Mouse (Mus musculus): Measurements from ENCODE around the gene Socs2. TPM values are rescaled to one million over a fixed set of nuclear protein-coding genes. Genes with fewer than 3 reads are reported as not detected.
"Not testable (repeated sequence)": the region's sequence is repeated elsewhere in the genome, so short reads cannot be mapped to it uniquely, and the experiment has no call there.

Gene Socs2
- total RNA-seq, 2 experiments from 2014 or later, result 33.7 to 35.5 TPM

DNA sequence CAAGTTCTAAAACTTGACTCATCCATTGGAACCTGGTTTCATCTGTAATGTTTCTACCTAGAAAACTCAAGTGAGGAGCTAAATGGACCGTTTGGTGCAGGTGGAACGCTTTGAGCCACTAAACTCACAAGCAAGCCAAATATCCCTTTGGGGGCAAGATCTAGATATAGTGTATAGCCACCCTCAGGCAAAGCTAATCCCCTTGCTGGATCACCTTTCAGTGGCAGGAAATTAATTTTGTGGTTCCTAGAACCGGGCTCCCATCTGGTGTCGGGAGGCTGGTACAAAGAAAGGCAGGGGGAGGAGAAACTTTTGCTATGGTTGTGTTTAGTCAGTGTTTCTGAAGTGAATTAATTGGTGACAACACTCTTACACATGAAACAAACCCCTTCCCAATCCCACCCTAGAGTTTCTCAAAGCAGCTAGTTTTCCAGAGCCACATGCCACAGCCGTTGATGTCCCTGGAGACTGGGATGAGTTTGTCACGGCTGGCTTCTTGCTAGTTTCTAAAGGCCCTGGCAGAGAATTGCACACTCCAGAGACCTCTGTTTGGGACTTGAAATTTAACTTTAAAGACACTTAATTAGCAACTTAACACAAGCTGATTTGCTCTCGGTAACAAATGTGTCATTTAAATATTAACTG lies 19.7 kb downstream of the Socs2 start:
- DNase-seq (ENCODE audit: low spot score in 2 of 2), result no peak

DNA sequence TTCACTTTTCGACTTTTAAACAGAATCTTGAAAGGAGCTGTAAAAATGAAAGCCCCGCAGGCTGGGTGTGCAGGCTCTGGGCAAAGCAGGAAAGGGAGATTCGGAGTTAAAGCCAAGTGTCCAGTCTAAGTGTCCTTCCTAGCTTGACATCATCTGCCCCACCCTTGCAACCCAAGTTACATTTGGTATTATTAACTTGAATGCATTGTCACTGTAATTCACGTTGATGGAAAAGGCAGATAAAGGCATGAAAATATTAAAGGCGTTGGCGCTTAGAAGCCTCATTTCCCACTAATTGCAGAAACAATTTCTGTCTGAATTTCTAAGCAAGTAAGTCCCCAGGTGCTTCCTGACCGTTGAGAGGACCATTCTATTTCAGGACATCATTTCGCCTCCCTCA lies 20.6 kb downstream of the Socs2 start:
- no peak for DNase-seq (ENCODE audit: low spot score in 2 of 2)

DNA sequence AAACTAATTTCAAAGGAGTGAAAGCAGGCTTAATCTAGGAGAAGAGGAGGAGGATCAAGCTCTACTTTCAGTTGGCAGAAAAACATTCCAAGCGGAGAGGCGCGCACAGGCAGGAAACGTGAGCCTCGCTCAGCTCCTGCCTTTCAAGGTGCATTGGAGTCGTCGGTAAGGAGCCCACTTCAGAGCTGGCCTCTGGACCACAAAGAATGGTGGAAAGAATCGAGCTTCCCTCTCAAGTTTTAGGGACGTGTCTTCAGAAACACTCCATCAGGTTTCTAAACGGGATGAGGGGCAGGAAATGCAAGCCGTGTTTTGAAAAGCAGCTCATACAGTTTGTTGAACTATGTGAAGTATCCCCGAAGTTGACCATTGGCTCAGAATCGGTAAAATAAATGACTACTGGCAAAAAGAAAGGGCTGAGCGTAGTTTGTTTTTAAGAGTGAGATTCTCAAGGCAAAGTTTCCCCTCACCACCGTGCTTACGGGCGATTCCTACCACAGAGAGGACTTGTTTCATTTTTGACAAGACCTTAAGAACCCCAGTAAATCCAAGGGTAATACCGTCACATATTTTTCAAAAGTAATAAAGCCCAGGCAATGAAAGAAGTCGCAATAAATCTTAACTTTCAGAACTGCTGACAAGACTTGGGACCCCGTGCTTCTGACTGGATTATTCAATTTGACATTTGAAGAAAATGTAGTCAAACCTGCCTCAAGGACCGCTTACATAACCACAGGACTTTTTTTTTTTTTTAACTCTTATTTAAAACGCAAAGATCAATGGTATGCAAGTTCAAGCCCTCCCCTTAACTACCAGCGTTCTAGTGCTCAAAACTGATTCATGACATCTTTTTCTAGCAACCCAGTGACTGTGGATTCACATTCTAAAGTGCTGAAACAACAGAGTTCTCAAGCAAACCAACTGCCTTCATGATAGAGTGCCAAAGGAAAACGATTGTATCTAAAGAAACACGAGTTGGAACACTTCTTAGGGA lies 21.9 kb downstream of the Socs2 start:
- no peak for DNase-seq (ENCODE audit: low spot score in 2 of 2)

DNA sequence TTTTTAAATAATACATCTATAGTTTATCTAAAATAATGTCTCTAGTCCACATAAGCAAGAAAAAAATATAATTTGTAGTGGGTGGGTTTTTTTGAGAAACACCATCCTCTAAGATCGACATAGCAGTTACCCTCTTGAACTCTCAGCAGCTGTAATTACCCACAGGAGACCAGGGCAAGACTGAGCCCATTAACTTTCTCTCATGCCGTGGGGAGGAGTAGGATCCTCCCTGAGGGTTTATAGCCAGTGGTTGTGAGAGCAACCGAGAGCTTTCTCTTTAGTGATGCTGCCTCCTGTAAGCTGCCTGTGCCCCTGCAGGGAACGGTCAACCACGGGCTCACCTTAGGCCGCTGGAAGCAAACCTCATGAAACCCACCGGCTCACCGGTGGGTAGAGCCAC lies 24.9 kb downstream of the Socs2 start:
- no peak for DNase-seq (ENCODE audit: low spot score in 2 of 2)

DNA sequence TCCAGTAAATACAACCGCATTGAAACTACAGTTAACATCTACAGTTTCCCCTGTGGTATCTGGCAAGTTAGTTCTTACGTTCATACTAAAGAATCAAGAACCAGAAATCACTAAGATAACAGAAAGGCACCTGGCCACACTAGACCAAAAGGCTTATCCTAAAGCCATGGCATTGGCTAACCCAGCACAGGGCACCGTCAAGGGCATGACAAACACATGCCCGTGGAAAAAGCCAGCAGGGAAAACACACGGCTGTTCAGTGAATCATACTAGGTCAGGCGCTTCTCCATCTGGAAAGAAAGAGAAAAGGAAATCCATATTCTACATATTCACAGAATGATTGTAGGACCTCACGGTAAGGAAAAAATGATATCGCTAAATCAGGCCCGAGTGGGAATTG lies 26.1 kb downstream of the Socs2 start:
- DNase-seq (ENCODE audit: low spot score in 2 of 2), result no peak

DNA sequence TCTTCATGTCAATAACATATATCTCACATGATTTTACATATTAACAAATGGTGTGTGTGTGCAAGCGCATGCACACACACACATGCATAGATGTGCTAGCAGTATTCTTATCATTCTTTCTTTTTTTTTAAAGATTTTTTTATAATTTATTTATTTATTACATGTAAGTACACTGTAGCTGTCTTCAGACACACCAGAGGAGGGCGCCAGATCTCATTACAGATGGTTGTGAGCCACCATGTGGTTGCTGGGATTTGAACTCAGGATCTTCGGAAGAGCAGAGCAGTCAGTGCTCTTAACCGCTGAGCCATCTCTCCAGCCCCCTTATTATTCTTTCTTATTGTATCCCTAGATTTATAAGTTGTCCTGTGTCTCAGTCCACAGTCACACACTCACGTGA lies 27.2 kb downstream of the Socs2 start:
- DNase-seq (ENCODE audit: low spot score in 2 of 2), result not testable (repeated sequence)

DNA sequence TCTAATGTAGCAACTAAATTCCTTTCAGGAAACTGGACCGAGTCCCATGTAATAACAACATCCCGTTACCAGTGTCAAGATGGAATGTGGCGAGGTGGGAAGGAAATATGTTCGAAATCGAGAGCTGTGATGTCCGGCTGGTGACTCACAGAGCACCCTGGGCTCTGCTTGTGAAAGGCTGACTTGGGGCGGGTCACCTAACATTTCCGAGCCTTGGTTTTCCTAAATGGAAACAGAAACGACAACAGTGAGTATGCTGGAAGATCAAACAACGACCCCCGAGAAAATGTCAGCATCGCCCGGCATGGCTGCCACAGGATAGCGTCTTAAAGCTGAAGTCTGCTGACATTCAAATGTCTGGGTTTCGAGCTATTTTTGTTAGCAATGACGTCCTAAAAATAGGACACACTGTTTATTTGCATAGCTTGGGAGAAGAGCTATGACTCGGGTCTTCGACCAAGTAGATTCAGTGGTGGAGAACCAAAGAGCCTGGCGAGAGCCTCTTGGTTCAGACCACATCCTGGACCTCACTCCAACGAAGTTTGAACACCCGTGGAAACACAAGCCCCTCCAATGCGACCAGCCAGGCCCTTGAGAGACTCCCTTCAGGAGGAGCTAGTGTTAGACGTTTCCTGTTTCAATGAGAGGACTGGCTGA lies 28.0 kb downstream of the Socs2 start:
- DNase-seq (ENCODE audit: low spot score in 2 of 2), result no peak

DNA sequence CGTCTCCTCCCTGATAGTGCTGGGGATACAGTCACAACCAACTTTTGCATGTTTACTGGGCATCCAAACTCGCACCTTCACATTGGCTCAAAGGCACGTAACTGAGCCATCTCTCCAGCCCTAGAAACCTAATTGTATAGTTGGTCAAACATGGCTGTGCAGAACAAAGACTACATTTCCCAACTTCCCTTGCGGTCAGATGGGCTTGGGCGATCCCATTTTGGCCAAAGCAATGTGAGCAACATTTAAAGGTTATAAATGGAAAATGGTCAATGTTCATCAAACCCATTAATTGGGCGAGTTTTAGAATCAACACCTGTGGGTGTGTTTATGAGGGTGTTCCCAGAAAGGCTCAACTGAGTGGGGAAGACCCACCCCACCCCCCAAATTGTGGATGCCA lies 30.5 kb downstream of the Socs2 start:
- no peak for DNase-seq (ENCODE audit: low spot score in 2 of 2)

DNA sequence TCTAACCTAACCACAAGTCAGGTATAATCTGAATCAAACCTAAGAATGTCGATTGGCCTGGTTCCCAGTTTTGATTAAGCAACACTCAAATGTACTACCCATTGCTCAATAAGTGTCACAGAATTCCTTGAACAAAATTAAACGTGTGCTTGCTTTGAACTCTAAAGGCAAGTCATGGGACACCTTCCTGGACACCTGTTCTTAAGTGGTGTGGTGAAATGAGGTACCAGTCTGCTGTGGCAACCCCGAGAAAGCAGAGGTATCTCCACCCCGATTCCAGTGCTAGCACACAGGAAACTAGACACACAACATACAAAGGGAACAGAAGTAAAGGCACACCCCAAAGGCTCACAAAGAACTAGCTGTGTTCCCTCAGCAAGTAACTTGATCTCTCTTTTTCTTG lies 31.2 kb downstream of the Socs2 start:
- no peak for DNase-seq (ENCODE audit: low spot score in 2 of 2)

DNA sequence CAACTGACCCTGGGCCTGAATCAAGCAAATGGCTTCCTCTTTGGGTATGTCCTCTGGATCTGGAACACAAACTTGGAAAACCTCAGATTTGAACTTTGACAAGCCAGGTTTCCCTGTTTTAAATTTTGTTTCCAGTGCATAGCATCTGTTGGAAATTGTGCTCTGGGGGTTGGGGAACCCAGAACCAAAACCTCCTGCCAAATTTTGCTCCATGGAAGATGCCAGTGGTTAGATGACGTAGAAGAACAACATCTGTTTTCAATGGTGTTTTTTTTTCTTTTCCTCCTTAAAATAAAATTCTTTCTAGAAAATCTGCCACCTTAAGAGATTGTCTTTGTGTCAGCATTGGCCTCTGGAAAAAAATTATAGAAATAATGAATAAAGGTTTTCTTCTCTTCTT lies 31.9 kb downstream of the Socs2 start:
- DNase-seq (ENCODE audit: low spot score in 2 of 2), result no peak

DNA sequence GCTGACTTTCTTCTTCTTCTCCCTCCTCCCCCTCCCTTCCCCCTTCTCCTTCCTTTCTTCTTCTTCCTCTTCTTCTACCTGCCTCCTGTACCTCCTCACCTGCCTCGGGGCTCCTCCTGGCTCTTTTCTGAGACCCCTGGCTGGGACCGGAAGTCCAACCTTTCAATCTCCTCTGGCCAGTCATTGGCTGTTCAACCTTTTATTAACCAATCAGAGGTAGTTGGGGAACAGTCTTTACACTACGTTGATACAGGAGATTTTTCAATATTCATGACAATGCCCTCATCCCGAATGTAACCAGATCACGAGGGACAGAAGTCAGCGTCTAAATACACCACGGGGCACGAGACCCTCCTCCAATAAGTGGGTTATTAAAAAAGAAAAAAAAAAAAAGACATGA lies 32.5 kb downstream of the Socs2 start:
- DNase-seq (ENCODE audit: low spot score in 2 of 2), result no peak

DNA sequence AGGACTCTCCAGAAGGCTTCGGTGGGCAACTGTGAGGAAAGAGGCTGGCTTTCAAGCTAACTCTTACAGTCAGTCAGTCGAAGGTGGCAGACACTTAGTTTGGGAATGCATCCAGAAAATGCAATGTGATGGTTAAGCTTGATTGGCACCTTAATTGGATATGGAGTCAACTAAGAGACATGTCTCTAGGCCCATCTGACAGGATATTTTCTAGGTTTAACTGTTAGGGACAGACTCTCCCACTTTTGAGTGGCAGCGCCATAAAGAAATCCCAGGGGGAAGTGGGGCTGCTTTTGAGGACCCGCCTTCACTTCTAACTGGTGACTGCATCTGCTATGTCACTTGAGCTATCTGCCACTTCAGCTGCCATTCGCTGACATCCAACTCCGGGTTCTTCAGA lies 43.6 kb downstream of the Socs2 start:
- no peak for DNase-seq (ENCODE audit: low spot score in 2 of 2)

DNA sequence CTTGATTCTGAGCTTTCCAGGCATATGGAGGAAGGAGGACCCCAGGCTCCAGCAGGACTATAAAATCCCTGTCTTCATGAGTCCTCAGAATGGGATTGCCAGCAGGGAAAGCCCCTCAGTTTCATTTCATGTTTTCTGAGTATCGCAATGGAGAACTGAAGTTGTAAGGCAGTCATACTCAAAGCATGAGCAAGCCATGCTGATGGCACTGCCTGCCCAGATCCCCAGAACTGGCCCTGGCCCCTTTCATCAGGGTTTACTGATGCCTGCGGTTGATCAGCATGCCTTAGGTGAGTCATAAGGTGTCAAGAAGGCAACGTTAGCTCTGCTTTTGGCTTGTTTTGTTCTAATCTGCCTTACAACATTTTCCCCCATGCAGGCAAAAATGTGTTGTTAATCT lies 45.0 kb downstream of the Socs2 start:
- DNase-seq (ENCODE audit: low spot score in 2 of 2), result no peak

DNA sequence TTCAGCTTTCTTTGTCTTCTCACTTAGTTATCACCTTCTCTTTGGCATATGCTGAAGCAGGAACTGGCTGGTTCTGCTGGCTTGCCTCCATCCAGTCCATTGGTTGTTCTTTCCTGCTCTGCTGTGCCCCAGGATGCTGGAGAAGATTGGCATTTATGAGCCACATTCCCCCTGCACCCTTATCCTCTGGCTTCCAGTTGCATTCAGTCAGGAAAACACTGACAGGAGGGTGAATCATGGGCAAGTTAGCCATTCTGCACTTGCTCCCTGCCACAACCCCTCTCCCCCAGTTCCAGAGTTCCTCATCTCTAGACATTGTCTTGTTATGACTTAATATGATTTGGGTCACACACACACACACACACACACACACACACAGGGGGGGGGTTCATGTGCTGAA lies 47.8 kb downstream of the Socs2 start:
- DNase-seq (ENCODE audit: low spot score in 2 of 2), result no peak

DNA sequence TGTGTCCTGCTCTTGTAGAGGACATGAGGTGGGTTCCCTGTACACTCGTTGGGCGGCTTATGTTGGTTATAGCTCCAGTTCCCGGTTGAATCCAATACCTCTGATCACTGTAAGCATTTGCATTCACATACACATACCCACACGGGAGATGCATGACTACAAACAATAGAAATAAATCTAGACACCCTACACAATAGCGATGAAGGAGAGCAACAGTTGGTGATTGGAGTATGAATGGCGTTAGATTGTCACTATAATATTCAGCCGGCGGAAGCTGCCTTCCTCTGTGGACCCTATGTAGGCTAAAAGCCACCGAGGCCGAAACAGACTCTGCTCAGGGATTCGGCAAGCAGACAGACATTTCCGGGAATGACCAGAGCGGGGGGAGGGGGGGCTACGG lies 48.8 kb downstream of the Socs2 start:
- no peak for DNase-seq (ENCODE audit: low spot score in 2 of 2)

DNA sequence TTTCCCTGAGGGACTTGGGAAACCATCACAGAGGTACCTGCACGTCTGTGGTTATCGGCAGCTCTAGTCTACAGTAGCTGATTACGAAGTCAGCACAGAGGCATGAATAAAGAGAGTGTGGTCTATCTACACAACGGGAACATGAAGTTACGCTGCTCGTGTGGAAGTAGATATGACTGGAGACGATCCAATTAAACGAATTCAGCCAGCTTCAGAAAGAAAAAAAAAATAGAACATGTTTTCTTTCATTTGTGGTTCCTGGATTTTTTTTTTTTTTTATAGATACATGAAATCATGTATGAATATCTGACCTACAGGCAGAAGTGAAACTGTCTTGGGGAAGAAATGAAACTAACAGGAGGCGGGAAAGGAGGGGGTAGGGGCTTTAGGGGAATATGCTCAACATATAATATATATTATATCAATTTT lies 49.3 kb downstream of the Socs2 start:
- no peak for DNase-seq (ENCODE audit: low spot score in 2 of 2)

DNA sequence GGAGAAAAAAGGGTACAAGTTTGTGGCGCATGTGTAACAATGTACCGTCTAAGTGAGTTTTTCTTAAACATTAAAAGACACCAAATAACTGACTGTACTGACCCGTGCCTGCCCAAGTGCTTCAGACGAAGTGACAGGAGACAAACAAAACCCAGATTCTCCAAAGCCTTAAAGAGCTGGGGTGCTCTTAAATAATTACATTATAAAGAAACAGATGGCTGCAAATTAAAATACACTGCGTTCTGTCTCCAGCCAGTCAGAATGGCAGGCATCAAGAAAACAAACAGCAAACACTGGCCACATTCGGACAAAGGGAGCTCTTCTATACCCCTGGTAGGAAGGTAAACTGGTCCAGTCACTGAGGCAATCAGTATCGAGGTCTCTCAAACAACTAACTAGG lies 49.7 kb downstream of the Socs2 start:
- no peak for DNase-seq (ENCODE audit: low spot score in 2 of 2)

DNA sequence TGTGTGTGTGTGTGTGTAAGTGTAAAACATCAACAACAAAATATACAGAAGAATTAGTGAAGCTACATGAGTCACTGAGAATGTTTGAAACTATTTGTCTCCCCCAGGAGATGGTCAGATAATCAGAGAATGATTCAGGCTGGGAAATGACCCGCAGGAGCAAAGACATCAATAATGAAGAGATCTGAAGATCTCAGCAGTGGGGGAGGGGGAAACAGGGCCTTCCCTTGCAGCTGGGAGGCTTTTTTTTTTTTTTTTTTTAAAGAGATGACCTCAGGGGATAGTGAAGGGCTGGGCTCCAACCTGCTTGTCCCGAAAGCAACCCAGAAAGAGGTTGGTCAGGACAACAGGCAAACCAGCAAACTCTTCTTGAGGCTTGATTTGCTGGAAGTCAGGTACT lies 54.7 kb downstream of the Socs2 start:
- no peak for DNase-seq (ENCODE audit: low spot score in 2 of 2)

DNA sequence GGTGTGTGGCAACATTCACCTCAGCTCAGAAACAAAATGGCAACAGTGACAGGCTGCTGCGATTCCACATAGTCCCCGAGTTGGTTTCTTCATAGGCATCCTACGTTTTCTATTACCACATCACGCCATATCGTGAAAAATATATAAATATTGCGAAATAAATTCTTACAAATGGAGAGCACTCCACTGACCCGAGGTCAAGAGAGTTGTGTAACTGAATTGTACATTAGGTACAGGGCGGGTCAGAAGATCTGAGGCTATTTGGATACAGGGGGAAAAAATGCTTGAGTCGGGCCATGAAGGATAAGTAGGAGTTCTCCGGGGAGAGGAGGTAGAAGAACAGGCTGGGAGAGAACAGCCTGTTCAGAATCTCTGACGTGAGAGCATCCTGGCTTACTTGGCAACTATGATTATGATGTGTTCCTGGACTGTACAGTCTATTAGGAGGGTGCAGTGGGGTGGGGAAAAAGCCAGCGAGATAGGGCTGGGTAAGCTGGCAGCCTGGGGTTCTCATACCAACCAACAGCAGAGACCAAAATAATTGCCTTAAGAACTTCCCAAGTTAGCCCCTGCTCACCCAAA lies 55.6 kb downstream of the Socs2 start:
- DNase-seq (ENCODE audit: low spot score in 2 of 2), result no peak

DNA sequence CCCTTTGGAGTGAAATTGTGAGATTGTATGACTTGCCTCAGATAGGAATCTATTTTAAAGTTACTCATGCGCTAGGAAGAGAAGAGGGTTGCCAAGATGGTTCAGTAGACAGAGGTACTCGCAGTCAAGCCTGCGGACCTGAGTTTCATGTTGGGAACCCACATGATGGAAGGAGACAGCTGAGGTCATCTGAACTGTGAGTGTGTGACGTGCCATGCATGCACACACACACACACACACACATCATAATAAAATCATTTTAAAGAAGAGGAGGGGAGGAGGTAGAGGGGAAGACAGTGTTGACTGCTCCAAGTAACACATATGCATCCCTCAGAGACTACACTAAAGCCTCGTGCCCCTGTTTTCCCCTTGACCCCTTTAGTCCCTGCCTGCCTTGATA lies 56.9 kb downstream of the Socs2 start:
- no peak for DNase-seq (ENCODE audit: low spot score in 2 of 2)

DNA sequence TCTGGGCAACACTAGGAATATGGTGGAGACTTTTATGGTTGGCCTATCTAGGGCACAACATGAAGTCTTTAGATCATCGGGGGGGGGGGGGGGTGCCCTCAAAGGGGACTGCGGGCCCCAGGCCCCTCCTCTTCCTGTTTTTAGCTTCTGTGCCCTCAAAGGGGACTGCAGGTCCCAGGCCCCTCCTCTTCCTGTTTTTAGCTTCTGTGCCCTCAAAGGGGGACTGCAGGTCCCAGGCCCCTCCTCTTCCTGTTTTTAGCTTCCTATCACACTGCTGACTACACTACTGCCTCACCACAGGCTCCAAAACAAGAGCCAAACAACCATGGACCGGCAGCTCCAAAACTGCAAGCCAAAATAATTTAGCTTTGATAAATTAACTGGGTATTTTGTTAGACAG lies 59.3 kb downstream of the Socs2 start:
- no peak for DNase-seq (ENCODE audit: low spot score in 2 of 2)

DNA sequence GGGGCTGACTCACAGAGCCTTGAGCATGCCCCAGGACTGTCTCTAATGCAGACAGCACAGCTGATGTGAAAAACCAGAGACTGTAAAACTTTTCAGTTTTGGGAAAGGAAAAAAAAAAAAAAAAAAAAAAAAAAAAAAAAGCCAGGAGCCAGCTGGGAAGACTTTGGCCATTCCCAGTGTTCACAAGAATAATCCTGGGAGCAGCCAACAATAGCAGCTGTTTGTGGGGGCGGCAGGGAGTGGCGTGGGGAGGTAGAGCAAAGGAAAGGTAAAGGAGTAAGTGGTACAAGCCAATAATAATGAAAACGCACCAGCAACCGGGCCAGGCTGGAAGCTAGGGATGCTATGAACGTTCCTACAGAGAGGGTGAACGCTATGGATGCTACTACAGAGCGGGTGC lies 60.3 kb downstream of the Socs2 start:
- DNase-seq (ENCODE audit: low spot score in 2 of 2), result no peak

Data from gastrocnemius, postnatal 4 days (tissue).